Comparison of ENCODE assay signal across 11 mouse cellular contexts in the genomic region with DNA sequence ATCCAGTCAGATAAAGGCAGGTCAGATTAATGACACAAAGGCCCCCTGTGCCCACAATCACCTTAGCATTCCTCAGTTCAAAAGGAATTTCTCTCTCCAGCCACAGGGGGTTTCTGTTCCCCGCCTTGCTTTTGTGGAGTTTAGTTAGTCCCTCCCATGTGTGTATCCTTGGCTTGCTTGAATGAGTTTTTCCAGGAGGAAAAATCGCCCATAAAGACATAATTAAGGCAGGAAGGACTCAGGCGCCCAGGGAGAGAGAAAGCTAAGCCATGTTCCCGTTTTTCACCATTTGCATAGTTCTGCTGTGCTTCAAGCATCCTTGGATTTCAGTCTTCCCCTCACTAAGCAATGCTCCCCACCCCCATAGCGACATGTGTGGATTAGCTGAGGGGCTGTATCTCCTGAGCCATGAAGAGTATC.
A peak's percentile ranks its signal among the peaks of the same experiment; 100 is the strongest.
DNase-seq lines count a peak whose midpoint lies in the region; ATAC-seq and TF ChIP-seq lines count a peak whose summit lies in the region.
"Had no signal": no experiment of that assay in that cellular context is flagged by ENCODE, and none has a peak within 500 bp of the region (broad histone marks: within the 10 kb centered on the region; RNA-seq: fewer than 3 reads in every experiment).

No protein-coding gene starts in this region.

- intact Hi-C loops in gastrocnemius, postnatal 36 days (cut with DNase I) = no loop called here

- 0 out of 2 replicates have a peak, but pooled peaks have one; percentile 26 for TF ChIP-seq EP300 in ES-Bruce4 (IDR thresholded peaks at IDR 0.05; ENCODE audit: insufficient read depth, low read depth, low read length)

- no peaks in the 10 kb centered on the region for H3K36me3 ChIP-seq in ES-Bruce4 (ENCODE audit: control insufficient read depth, insufficient read depth, low read length, poor library complexity, severe bottlenecking)
- H3K36me3 ChIP-seq in forebrain, embryonic 11.5 days (ENCODE audit: control insufficient read depth, insufficient read depth, low read length) = no peaks in the 10 kb centered on the region
- H3K36me3 ChIP-seq in limb, embryonic 10.5 days = peaks cover 12% of the 10 kb centered on the region; the same call in 1 of the 2 replicates
- H3K36me3 ChIP-seq: heart, embryonic 15.5 days had no signal

- no peak overlapping the region; the same call in 1 of the 2 replicates for H3K4me2 ChIP-seq in forebrain, embryonic 11.5 days (ENCODE audit: low read depth, low read length, severe bottlenecking)
- H3K4me2 ChIP-seq: heart, embryonic 15.5 days had no signal

- H3K9ac ChIP-seq in ES-Bruce4 (ENCODE audit: low read depth, poor library complexity, severe bottlenecking) = no peak overlapping the region
- no peak overlapping the region for H3K9ac ChIP-seq in forebrain, embryonic 11.5 days (ENCODE audit: low read length)
- H3K9ac ChIP-seq: heart, embryonic 15.5 days had no signal

- no peak for TF ChIP-seq CTCF in ES-Bruce4 (IDR thresholded peaks at IDR 0.05; ENCODE audit: low read depth, low read length)

- under 1% methylated on average over 5 of the region's 5 CpGs for WGBS in forebrain, embryonic 11.5 days
- 4% methylated on average over 5 of the region's 5 CpGs for WGBS in limb, embryonic 10.5 days

- peak; percentile 14; the same call in 1 of the 2 replicates for ATAC-seq in forebrain, embryonic 11.5 days (replicated peaks; ENCODE audit: low FRiP score)
- no peak for ATAC-seq in erythroblast, adult 5-6 weeks (replicated peaks; ENCODE audit: low FRiP score, poor library complexity, severe bottlenecking)

- H3K9me3 ChIP-seq in ES-Bruce4 (replicated peaks; ENCODE audit: control insufficient read depth, insufficient read depth, low read length, poor library complexity, severe bottlenecking) = no peaks in the 10 kb centered on the region
- no peaks in the 10 kb centered on the region for H3K9me3 ChIP-seq in forebrain, embryonic 11.5 days (ENCODE audit: control insufficient read depth, low read length)
- H3K9me3 ChIP-seq in limb, embryonic 10.5 days (replicated peaks) = no peaks in the 10 kb centered on the region
- H3K9me3 ChIP-seq: heart, embryonic 15.5 days had no signal

- TF ChIP-seq POLR2A in ES-Bruce4 (IDR thresholded peaks at IDR 0.05; ENCODE audit: insufficient read depth, low read length) = no peak

- H3K27me3 ChIP-seq in ES-Bruce4 (ENCODE audit: control insufficient read depth, insufficient read depth, low read length, poor library complexity, severe bottlenecking) = no peaks in the 10 kb centered on the region
- no peaks in the 10 kb centered on the region for H3K27me3 ChIP-seq in forebrain, embryonic 11.5 days (ENCODE audit: control insufficient read depth, insufficient read depth, low read length)
- no peaks in the 10 kb centered on the region for H3K27me3 ChIP-seq in limb, embryonic 10.5 days (ENCODE audit: low read depth, poor library complexity, severe bottlenecking)
- H3K27me3 ChIP-seq: heart, embryonic 15.5 days had no signal

- H3K4me3 ChIP-seq in ES-Bruce4 (ENCODE audit: low read depth, low read length) = no peak overlapping the region
- no peak overlapping the region for H3K4me3 ChIP-seq in forebrain, embryonic 11.5 days (ENCODE audit: low read depth, low read length)
- no peak overlapping the region for H3K4me3 ChIP-seq in limb, embryonic 10.5 days
- H3K4me3 ChIP-seq: heart, embryonic 15.5 days had no signal

- no peak overlapping the region for H3K27ac ChIP-seq in ES-Bruce4 (ENCODE audit: insufficient read depth, low read length)
- H3K27ac ChIP-seq in forebrain, embryonic 11.5 days (ENCODE audit: low read depth, low read length) = peak overlapping the region; percentile 73
- H3K27ac ChIP-seq in limb, embryonic 10.5 days = peak overlapping the region; percentile 64
- H3K27ac ChIP-seq: heart, embryonic 15.5 days had no signal

- peak; percentile 52 for DNase-seq in Muller cell, postnatal 12 days (ENCODE audit: inconsistent ontology term)
- no peak for DNase-seq in forebrain, embryonic 11.5 days (ENCODE audit: low spot score)
- DNase-seq in limb, embryonic 10.5 days (ENCODE audit: low spot score) = no peak
- DNase-seq in right cerebral cortex, adult 2 months (ENCODE audit: low spot score in 2 of 2) = no peak
- DNase-seq in thymus, adult 18-20 months = no peak
- DNase-seq in gastrocnemius, postnatal 36 days = no peak
- DNase-seq: cerebellum, postnatal 25 days; kidney, adult 8-10 months had no signal

- no peaks in the 10 kb centered on the region for H3K4me1 ChIP-seq in ES-Bruce4 (ENCODE audit: control insufficient read depth, insufficient read depth, low read length)
- peaks cover 21% of the 10 kb centered on the region; the same call in 1 of the 2 replicates for H3K4me1 ChIP-seq in forebrain, embryonic 11.5 days (replicated peaks; ENCODE audit: control insufficient read depth, insufficient read depth, low read length)
- H3K4me1 ChIP-seq in limb, embryonic 10.5 days = peaks cover 56% of the 10 kb centered on the region
